Mouse (Mus musculus): Measurements from ENCODE around the gene Trdmt1. TPM values are rescaled to one million over a fixed set of nuclear protein-coding genes. Genes with fewer than 3 reads are reported as not detected.
A peak's percentile ranks its signal among the peaks of the same experiment; 100 is the strongest.

Trdmt1 gene
- polyA plus RNA-seq, 1 experiment, result 0.39 TPM

GRCm38 (mm10) chr2:13500298-13500999, 44.0 kb downstream of the Trdmt1 start:
- Histone ChIP-seq H3K4me3 (ENCODE audit: low read depth, low read length) (no peak overlapping the region), H3K4me1 (ENCODE audit: control insufficient read depth, insufficient read depth, insufficient read length, low read length) (peaks cover 2% of the 10 kb centered on the region; the same call in 1 of the 2 replicates), H3K27me3 (ENCODE audit: control insufficient read depth, insufficient read depth, low read length) (no peaks in the 10 kb centered on the region; the same call in 1 of the 2 replicates), H3K36me3 (ENCODE audit: control insufficient read depth, insufficient read depth, low read length) (no peaks in the 10 kb centered on the region), H3K27ac (ENCODE audit: insufficient read depth, low read depth, low read length) (no peak overlapping the region)
- TF ChIP-seq CTCF (IDR thresholded peaks at IDR 0.05; ENCODE audit: extremely low read depth, insufficient read length, insufficient replicate concordance, low read depth, low read length) (no peak), POLR2A (IDR thresholded peaks at IDR 0.05; ENCODE audit: low read depth, low read length) (no peak)
- 79% methylated on average over 5 of the region's 5 CpGs for WGBS

GRCm38 (mm10) chr2:13499196-13499595, 45.3 kb downstream of the Trdmt1 start:
- Histone ChIP-seq H3K4me1 (ENCODE audit: control insufficient read depth, insufficient read depth, insufficient read length, low read length) (peaks cover 2% of the 10 kb centered on the region; the same call in 1 of the 2 replicates), H3K27ac (ENCODE audit: insufficient read depth, low read depth, low read length) (no peak overlapping the region), H3K4me3 (ENCODE audit: low read depth, low read length) (no peak overlapping the region), H3K36me3 (ENCODE audit: control insufficient read depth, insufficient read depth, low read length) (no peaks in the 10 kb centered on the region), H3K27me3 (ENCODE audit: control insufficient read depth, insufficient read depth, low read length) (no peaks in the 10 kb centered on the region; the same call in 1 of the 2 replicates)
- 44% methylated on average over 7 of the region's 7 CpGs for WGBS
- no peak for TF ChIP-seq CTCF (IDR thresholded peaks at IDR 0.05; ENCODE audit: extremely low read depth, insufficient read length, insufficient replicate concordance, low read depth, low read length)
- no peak for TF ChIP-seq POLR2A (IDR thresholded peaks at IDR 0.05; ENCODE audit: low read depth, low read length)

GRCm38 (mm10) chr2:13496087-13496486, 48.4 kb downstream of the Trdmt1 start:
- no peak for TF ChIP-seq CTCF (IDR thresholded peaks at IDR 0.05; ENCODE audit: extremely low read depth, insufficient read length, insufficient replicate concordance, low read depth, low read length)
- Histone ChIP-seq H3K36me3 (ENCODE audit: control insufficient read depth, insufficient read depth, low read length) (no peaks in the 10 kb centered on the region), H3K27ac (ENCODE audit: insufficient read depth, low read depth, low read length) (no peak overlapping the region), H3K27me3 (ENCODE audit: control insufficient read depth, insufficient read depth, low read length) (no peaks in the 10 kb centered on the region; the same call in 1 of the 2 replicates), H3K4me1 (ENCODE audit: control insufficient read depth, insufficient read depth, insufficient read length, low read length) (peaks cover 5% of the 10 kb centered on the region; the same call in 1 of the 2 replicates), H3K4me3 (ENCODE audit: low read depth, low read length) (no peak overlapping the region)
- WGBS, result 55% methylated on average over 2 of the region's 2 CpGs

- H3K36me3 ChIP-seq (ENCODE audit: control insufficient read depth, insufficient read depth, low read length), result peaks cover 9% of the 10 kb centered on the region
- 42% methylated on average over 4 of the region's 4 CpGs for WGBS
- peaks cover 5% of the 10 kb centered on the region; the same call in 1 of the 2 replicates for H3K4me1 ChIP-seq (ENCODE audit: control insufficient read depth, insufficient read depth, insufficient read length, low read length)
- TF ChIP-seq CTCF (IDR thresholded peaks at IDR 0.05; ENCODE audit: extremely low read depth, insufficient read length, insufficient replicate concordance, low read depth, low read length) (no peak), POLR2A (IDR thresholded peaks at IDR 0.05; ENCODE audit: low read depth, low read length) (no peak)
- peak overlapping the region; percentile 60 for H3K27ac ChIP-seq (ENCODE audit: insufficient read depth, low read depth, low read length)
- no peaks in the 10 kb centered on the region; the same call in 1 of the 2 replicates for H3K27me3 ChIP-seq (ENCODE audit: control insufficient read depth, insufficient read depth, low read length)
- H3K4me3 ChIP-seq (ENCODE audit: low read depth, low read length), result no peak overlapping the region
These were observed 51.5 kb downstream of the Trdmt1 start for GRCm38 (mm10) chr2:13492927-13493326.

GRCm38 (mm10) chr2:13491734-13492133, 52.7 kb downstream of the Trdmt1 start, which contains the start of gene Cubn:
Cubn (minus strand) TSS chr2:13491813.
- WGBS, result 53% methylated on average over 8 of the region's 8 CpGs
- peak within 1 kb of the TSS; percentile 65 for H3K4me3 ChIP-seq (ENCODE audit: low read depth, low read length)
- peak within 1 kb of the TSS; percentile 86 for H3K27ac ChIP-seq (ENCODE audit: insufficient read depth, low read depth, low read length)

GRCm38 (mm10) chr2:13490480-13490879, 54.0 kb downstream of the Trdmt1 start:
- peaks cover 19% of the 10 kb centered on the region for H3K36me3 ChIP-seq (ENCODE audit: control insufficient read depth, insufficient read depth, low read length)
- peak overlapping the region; percentile 64; the same call in 1 of the 2 replicates for H3K27ac ChIP-seq (ENCODE audit: insufficient read depth, low read depth, low read length)
- no peak for TF ChIP-seq POLR2A (IDR thresholded peaks at IDR 0.05; ENCODE audit: low read depth, low read length)
- no peak for TF ChIP-seq CTCF (IDR thresholded peaks at IDR 0.05; ENCODE audit: extremely low read depth, insufficient read length, insufficient replicate concordance, low read depth, low read length)
- 86% methylated on average over 2 of the region's 2 CpGs for WGBS
- H3K27me3 ChIP-seq (ENCODE audit: control insufficient read depth, insufficient read depth, low read length), result no peaks in the 10 kb centered on the region
- peak overlapping the region; percentile 39 for H3K4me3 ChIP-seq (ENCODE audit: low read depth, low read length)
- peaks cover 4% of the 10 kb centered on the region; the same call in 1 of the 2 replicates for H3K4me1 ChIP-seq (ENCODE audit: control insufficient read depth, insufficient read depth, insufficient read length, low read length)

More at GRCm38 (mm10) chr2:13491734-13492133, 52.7 kb downstream of the Trdmt1 start, which contains the start of gene Cubn:
- TF ChIP-seq POLR2A (IDR thresholded peaks at IDR 0.05; ENCODE audit: low read depth, low read length) (no peak), CTCF (IDR thresholded peaks at IDR 0.05; ENCODE audit: extremely low read depth, insufficient read length, insufficient replicate concordance, low read depth, low read length) (no peak)
- H3K4me1 ChIP-seq (ENCODE audit: control insufficient read depth, insufficient read depth, insufficient read length, low read length), result peaks cover 4% of the 10 kb centered on the region; the same call in 1 of the 2 replicates
- no peaks in the 10 kb centered on the region for H3K27me3 ChIP-seq (ENCODE audit: control insufficient read depth, insufficient read depth, low read length)
- peaks cover 11% of the 10 kb centered on the region for H3K36me3 ChIP-seq (ENCODE audit: control insufficient read depth, insufficient read depth, low read length)

GRCm38 (mm10) chr2:13486470-13486869, 58.0 kb downstream of the Trdmt1 start:
- Histone ChIP-seq H3K36me3 (ENCODE audit: control insufficient read depth, insufficient read depth, low read length) (peaks cover 27% of the 10 kb centered on the region), H3K27me3 (ENCODE audit: control insufficient read depth, insufficient read depth, low read length) (no peaks in the 10 kb centered on the region), H3K4me1 (ENCODE audit: control insufficient read depth, insufficient read depth, insufficient read length, low read length) (peaks cover 7% of the 10 kb centered on the region; the same call in 1 of the 2 replicates), H3K4me3 (ENCODE audit: low read depth, low read length) (no peak overlapping the region), H3K27ac (ENCODE audit: insufficient read depth, low read depth, low read length) (peak overlapping the region; percentile 42; the same call in 1 of the 2 replicates)
- 49% methylated on average over 8 of the region's 8 CpGs for WGBS
- no peak for TF ChIP-seq POLR2A (IDR thresholded peaks at IDR 0.05; ENCODE audit: low read depth, low read length)
- no peak for TF ChIP-seq CTCF (IDR thresholded peaks at IDR 0.05; ENCODE audit: extremely low read depth, insufficient read length, insufficient replicate concordance, low read depth, low read length)

Data from small intestine, adult 2 months (tissue).